Mouse (Mus musculus) G1E (cell line): Measurements from ENCODE around the gene Pde9a. TPM values are rescaled to one million over a fixed set of nuclear protein-coding genes. Genes with fewer than 3 reads are reported as not detected.

ENCODE experiments used
- ATAC-seq: 2 replicates; pipeline ENCODE4 v1.8.0; 2016; ENCODE audit warnings: mild to moderate bottlenecking; ENCODE audit not compliant: insufficient number of reproducible peaks, poor library complexity, low FRiP score, severe bottlenecking; ENCODE audit errors: extremely low read depth
- DNase-seq: peaks from one replicate; pipeline ENCODE4 v3.0.0; 2012; ENCODE audit warnings: low spot score
- H3K27me3 ChIP-seq: 2 replicates; pipeline ENCODE4 v1.6.1; 2012; ENCODE audit warnings: mild to moderate bottlenecking, low read length, inconsistent platforms; ENCODE audit not compliant: insufficient read depth
- H3K36me3 ChIP-seq: replicated peaks from 2 replicates; pipeline ENCODE3; 2012; ENCODE audit warnings: mild to moderate bottlenecking, inconsistent platforms
- H3K4me1 ChIP-seq: 2 replicates; pipeline ENCODE4 v1.6.1; 2012; ENCODE audit warnings: low read depth, low read length, inconsistent platforms, mixed read lengths; ENCODE audit not compliant: insufficient read depth
- H3K4me3 ChIP-seq: 2 replicates; pipeline ENCODE4 v1.5.1; 2012; ENCODE audit warnings: low read depth, mild to moderate bottlenecking, inconsistent platforms, low read length, moderate library complexity, mixed read lengths
- H3K9me3 ChIP-seq: replicated peaks from 2 replicates; pipeline ENCODE4 v1.6.1; 2012; ENCODE audit warnings: inconsistent platforms
- CTCF ChIP-seq: IDR thresholded peaks from 2 replicates; pipeline ENCODE4 v1.5.1; 2012; ENCODE audit warnings: low read depth, low read length, inconsistent platforms, mixed read lengths
- GATA1 ChIP-seq: IDR thresholded peaks from 2 replicates; pipeline ENCODE4 v1.6.1; 2012; ENCODE audit warnings: borderline replicate concordance, low read length, inconsistent platforms, mixed read lengths
- GATA2 ChIP-seq: IDR thresholded peaks from 2 replicates; pipeline ENCODE4 v1.6.1; 2012; ENCODE audit warnings: low read depth, low read length, inconsistent platforms, borderline replicate concordance
- POLR2AphosphoS5 ChIP-seq: IDR thresholded peaks from 2 replicates; pipeline ENCODE4 v1.6.1; 2012; ENCODE audit warnings: low read depth, low read length, inconsistent platforms; ENCODE audit not compliant: insufficient replicate concordance
- TAL1 ChIP-seq: conservative IDR thresholded peaks from 2 replicates; pipeline ENCODE4 v1.6.1; 2012; ENCODE audit warnings: low read depth, low read length, inconsistent platforms, mixed read lengths
- polyA plus RNA-seq: library from polyadenylated mRNA; stranded (reverse); fragments of >175 nt; gene quantifications from 2 replicates; pipeline ENCODE4 v1.2.3, GENCODE M21; 2012
- total RNA-seq, 2 experiments: library from RNA; stranded (forward) in 1 of 2; stranded (reverse) in 1 of 2; fragments of 200-1000 nt in 1 of 2; fragments of >200 nt in 1 of 2; fragmentation: Nextera tagmentation in 1 of 2; gene quantifications; 2 replicates each; pipeline ENCODE4 v1.2.3; 2014 to 2017

Pde9a gene
- total and polyA plus RNA-seq, 3 experiments, result 0.16 TPM; not detected in 2

DNA sequence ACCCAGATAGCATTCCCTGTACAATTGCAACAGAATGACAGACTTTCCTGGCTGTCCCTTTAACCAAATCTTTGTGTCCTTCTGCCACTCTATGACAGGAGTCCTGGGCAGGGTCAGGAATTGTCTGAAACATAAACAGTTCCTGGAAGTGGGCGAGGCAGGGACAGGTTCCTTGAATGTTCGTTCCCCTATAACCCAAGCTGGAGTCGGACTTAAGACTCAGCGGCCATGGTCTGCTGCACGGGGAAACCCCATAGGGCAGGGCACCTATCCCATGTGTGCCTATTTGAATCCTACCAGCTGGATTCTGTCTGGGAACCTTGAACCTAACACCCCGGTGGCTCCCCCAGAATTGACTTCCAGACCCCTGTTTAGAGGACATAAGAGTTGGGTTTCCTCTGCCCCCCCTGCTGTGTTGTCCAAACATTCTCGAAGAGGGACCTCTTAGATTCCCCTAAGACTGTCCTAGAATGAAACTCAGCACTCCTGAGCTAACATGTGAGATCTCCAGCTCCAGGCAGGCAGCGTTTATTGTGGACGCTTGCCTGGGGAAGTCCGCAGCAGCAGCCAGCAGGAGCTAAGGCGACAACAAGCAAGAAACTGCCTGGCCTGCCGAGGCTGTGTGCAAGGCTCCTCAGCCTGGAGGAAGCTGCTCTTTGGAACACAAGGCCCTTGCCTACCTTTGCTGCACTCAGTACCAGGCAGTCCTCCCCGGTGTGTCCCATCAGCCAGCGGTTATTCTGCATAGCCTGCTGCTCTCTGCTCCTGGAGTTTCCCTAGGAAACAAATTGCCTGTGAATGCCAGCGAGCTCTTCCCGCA lies 48.2 kb downstream of the Pde9a start:
- Histone ChIP-seq H3K4me1 (no peaks in the 10 kb centered on the region), H3K9me3 (peaks cover 44% of the 10 kb centered on the region), H3K27me3 (no peaks in the 10 kb centered on the region), H3K36me3 (no peaks in the 10 kb centered on the region), H3K4me3 (no peak overlapping the region)
- DNase-seq, result no peak
- no peak for ATAC-seq
- TF ChIP-seq CTCF, result no peak
- TF ChIP-seq GATA2, result no peak

DNA sequence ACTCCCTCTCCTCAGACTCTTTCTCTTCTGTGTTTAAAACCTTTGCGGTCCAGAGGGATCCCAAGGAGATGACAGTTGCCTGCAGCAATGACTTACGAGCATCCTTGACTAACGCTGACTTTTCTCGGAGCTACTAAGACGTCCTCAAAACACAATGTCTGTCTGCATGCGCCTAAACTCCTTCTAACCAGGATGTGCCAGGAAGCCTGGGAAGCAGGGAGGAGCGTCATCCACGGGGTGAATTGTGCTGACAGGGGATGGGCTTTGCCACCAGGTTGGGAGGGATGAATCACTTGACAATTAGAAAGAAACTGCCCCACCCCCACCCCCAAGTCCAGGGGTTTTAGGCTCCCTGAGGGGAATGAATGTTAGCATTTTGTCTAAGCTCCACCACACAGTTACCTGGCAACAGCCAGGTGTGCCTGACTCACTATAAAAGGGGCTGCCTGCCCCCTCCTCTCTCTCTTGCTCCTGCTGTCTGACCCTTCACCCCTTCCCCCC lies 48.9 kb downstream of the Pde9a start:
- no peak for TF ChIP-seq GATA2
- TF ChIP-seq GATA1, result no peak
- no peak for TF ChIP-seq POLR2AphosphoS5
- TF ChIP-seq CTCF, result no peak
- TF ChIP-seq TAL1, result no peak
- Histone ChIP-seq H3K36me3 (no peaks in the 10 kb centered on the region), H3K27me3 (no peaks in the 10 kb centered on the region), H3K9me3 (peaks cover 38% of the 10 kb centered on the region), H3K4me3 (no peak overlapping the region), H3K4me1 (no peaks in the 10 kb centered on the region)
- no peak for DNase-seq
- ATAC-seq, result no peak

DNA sequence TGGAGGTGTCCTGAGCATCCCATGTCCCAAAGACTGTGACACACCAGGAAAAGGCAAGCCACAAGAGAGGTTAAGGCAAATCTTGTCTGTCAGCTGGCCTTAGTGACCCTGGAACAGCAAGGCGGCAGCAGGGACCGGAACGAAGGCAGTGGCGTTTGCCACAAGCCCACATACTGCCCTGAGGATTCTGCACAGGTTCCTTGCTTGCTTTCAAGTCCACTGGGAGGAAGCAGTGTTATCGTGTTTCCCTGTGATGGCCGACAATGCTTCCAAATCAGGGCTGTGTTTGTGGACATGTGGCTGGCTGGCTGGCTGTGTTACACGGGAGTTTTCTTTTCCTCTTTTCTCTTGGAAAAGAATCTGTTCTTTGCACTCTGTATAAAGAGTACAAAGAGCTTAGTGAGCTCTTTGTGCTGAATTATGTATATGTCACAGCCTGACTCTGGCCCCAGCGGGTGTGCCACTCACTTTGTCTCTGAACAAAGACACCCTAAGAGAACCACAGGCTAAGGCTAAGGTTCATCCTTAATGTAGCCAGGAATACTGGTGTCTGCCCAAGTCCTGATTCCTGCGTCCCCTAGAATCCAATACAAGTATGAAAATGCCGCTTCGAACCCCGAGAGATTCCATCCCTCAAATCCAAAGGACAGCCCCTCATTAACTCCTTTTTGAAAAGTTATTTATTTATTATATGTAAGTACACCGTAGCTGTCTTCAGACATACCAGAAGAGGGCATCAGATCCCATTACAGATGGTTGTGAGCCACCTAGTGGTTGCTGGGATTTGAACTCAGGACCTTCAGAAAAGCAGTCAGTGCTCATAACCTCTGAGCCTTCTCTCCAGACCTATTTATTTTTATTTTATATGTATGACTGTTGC lies 50.2 kb downstream of the Pde9a start:
- ATAC-seq, result no peak
- H3K4me1 ChIP-seq, result no peaks in the 10 kb centered on the region
- no peak for DNase-seq
- H3K4me3 ChIP-seq, result no peak overlapping the region
- peaks cover 28% of the 10 kb centered on the region for H3K9me3 ChIP-seq
- H3K27me3 ChIP-seq, result no peaks in the 10 kb centered on the region
- no peaks in the 10 kb centered on the region for H3K36me3 ChIP-seq
- TF ChIP-seq GATA1 (no peak), CTCF (no peak), TAL1 (no peak), GATA2 (no peak), POLR2AphosphoS5 (no peak)

DNA sequence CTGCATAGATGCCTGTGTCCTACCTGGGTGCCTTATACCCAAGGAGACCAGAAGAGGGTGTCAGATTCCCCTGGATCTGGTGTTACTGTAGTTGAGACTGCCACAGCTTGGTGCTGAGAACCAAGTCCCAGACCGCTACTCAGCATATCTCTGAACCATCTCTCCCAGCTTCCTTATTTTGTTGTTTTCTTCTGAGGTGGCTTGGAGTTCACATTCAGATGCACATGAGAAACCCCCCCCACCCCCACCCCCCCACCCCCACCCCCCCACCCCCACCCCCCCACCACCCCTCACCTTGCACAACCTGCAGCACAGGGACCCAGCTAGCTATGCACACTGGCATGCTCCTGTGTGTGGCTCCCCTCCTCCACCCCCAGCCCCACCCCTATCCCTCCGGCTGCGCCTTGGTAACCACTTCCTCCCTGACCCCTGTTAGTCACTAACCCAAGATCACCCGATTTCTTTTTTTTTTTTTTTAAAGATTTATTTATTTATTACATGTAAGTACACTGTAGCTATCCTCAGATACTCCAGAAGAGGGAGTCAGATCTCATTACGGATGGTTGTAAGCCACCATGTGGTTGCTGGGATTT lies 50.9 kb downstream of the Pde9a start:
- Histone ChIP-seq H3K4me3 (no peak overlapping the region), H3K9me3 (peaks cover 21% of the 10 kb centered on the region), H3K4me1 (no peaks in the 10 kb centered on the region), H3K27me3 (no peaks in the 10 kb centered on the region), H3K36me3 (no peaks in the 10 kb centered on the region)
- ATAC-seq, result no peak
- no peak for TF ChIP-seq GATA1
- TF ChIP-seq TAL1, result no peak
- no peak for TF ChIP-seq CTCF
- no peak for TF ChIP-seq POLR2AphosphoS5
- no peak for TF ChIP-seq GATA2
- no peak for DNase-seq

DNA sequence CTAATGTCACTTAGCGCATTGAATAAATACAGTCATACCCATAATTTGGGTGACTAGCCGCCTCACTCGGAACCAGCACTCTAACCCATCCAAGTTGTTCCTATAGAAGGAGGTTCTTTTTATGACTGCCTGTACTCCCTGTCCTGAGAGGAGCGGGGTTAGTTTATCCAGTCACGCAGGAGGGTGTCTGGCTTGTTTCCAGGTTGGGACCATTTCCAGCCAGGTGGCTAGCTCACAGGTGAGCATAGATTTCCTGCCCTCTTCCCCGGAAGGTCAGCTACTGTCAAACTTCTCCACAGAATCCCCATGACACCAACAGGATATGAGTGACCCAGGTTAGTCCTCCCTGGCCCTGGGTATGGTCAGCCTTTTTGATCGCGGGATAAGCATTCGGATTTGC lies 51.5 kb downstream of the Pde9a start:
- Histone ChIP-seq H3K27me3 (no peaks in the 10 kb centered on the region), H3K36me3 (no peaks in the 10 kb centered on the region), H3K4me1 (no peaks in the 10 kb centered on the region), H3K4me3 (no peak overlapping the region), H3K9me3 (peaks cover 16% of the 10 kb centered on the region)
- TF ChIP-seq POLR2AphosphoS5 (no peak), CTCF (no peak), GATA2 (no peak), GATA1 (no peak), TAL1 (no peak)
- no peak for DNase-seq
- ATAC-seq, result no peak

DNA sequence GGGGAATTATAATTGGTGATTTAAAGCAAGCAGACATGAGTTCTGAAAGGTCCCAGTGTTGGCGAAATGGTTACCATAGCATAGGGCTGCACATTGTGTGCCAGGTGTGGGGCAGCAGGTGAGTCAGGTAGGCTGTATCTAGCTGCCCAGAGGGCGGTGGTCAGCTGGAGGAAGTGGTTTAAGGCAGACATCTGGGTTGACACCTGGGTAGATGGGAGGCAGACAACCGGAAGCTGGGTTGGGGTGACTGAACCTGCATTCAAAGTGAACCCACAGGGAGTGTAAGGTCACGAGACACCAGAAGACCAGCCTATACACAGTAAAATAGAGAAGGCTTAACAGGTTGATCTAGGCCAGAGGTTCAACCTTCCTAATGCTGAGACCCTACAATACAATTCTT lies 54.0 kb downstream of the Pde9a start:
- no peaks in the 10 kb centered on the region for H3K27me3 ChIP-seq
- no peaks in the 10 kb centered on the region for H3K36me3 ChIP-seq
- no peak for TF ChIP-seq GATA2
- TF ChIP-seq POLR2AphosphoS5, result no peak
- TF ChIP-seq TAL1, result no peak
- TF ChIP-seq CTCF, result no peak
- no peak for TF ChIP-seq GATA1
- ATAC-seq, result no peak
- no peaks in the 10 kb centered on the region for H3K4me1 ChIP-seq
- no peak overlapping the region for H3K4me3 ChIP-seq
- H3K9me3 ChIP-seq, result peaks cover 12% of the 10 kb centered on the region
- no peak for DNase-seq
